Mouse (Mus musculus) spleen, embryonic (tissue): Measurements from ENCODE around the gene Abcb10.
"Not testable (repeated sequence)": the region's sequence is repeated elsewhere in the genome, so short reads cannot be mapped to it uniquely, and the experiment has no call there.

ENCODE experiments used
- CTCF ChIA-PET: fragments of 350-600 bp; sonication (Branson Sonifier 250); formaldehyde crosslinking; loops from one replicate; lab custom pipeline; 2022; lab: Charles Lee

Gene Abcb10

DNA sequence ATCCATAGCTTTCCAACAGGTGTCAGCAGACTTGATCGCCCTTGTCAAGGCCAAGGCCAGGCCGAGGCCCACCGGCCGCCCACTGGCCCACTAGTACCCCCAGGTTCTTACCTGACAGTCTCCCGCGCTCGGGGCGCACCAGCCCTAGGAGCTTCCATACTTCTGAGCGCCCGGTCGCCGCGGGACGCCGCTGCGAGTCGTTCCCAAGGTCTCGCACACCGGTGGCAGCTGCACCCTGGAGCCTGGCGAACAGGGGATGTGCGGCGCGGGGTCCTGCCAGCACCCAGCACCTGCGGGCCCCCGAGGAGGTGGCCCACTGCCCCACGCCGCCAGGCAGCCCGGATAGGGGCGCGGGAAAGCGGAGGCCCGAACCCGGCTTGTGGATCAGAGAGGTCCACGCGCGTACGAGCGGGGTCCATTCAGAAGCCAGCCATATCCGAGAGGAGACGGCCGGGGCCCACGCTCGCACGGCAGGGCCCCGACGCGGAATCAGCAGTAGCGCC is 580 bp downstream of the Abcb10 start:
- CTCF ChIA-PET: interaction anchor here (0.6 kb wide), 1 partner anchor 462 kb away, joined by 5 read pairs; no protein-coding TSS in a partner anchor

DNA sequence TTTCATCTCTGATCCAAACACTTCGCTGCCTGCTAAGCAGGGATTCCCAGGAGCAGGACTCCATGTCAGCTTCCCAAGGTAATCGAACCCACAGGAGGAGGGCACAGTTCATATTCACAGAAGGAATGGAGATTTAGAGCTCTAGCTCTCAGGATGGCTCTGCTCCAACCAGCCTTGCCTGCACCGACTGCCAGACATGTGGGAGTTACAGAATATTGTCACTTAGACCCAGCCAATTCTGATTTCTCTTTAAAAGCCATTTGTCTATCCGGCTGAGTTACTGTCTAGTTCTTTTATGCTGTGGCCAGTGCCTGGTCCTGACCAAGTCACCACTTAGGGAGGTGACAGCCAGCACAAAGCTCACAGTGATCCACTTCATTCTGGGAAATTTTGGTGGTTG is 1.2 kb downstream of the Abcb10 start:
- CTCF ChIA-PET: interaction anchor here (0.6 kb wide), 1 partner anchor 310 kb away, joined by 3 read pairs; no protein-coding TSS in a partner anchor

DNA sequence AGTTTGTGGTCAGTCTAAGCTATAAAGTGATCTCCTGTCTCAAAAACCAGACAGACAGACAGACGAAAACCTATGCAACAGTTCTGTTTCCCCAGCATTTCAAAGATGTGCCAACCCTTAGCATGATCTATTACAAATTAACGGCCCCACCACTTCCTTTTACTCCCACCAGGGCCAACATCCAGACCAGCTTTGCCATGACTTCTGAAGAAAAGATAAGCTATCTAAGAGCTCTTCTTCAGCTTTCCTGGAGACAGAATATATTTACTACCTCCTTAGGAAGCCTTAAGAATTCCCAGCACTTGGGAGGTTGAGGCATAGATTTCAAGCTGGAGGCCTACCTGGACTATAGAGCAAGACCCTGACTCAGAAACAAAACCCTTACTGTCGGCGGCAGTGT is 2.7 kb downstream of the Abcb10 start:
- CTCF ChIA-PET: no interaction called here

DNA sequence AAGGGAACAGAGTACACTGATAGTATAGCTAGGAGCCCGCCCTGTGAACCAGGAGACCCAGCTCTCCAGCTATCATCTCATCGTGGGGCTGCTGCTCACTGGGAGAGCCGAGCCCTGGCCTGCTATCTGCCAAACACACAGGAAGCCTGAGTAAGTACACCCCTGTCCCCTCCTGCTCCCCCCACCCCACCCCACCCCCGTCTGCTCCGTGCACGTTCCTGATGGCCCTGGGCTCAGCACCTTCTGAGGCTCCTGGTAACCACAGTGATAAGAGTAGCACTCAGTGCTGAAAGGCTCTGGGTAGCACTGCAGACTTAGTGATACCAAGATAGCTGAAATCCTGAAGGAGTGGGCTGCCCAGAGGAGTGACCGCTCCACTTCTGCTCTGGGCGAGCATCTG is 4.0 kb downstream of the Abcb10 start:
- CTCF ChIA-PET: no interaction called here

DNA sequence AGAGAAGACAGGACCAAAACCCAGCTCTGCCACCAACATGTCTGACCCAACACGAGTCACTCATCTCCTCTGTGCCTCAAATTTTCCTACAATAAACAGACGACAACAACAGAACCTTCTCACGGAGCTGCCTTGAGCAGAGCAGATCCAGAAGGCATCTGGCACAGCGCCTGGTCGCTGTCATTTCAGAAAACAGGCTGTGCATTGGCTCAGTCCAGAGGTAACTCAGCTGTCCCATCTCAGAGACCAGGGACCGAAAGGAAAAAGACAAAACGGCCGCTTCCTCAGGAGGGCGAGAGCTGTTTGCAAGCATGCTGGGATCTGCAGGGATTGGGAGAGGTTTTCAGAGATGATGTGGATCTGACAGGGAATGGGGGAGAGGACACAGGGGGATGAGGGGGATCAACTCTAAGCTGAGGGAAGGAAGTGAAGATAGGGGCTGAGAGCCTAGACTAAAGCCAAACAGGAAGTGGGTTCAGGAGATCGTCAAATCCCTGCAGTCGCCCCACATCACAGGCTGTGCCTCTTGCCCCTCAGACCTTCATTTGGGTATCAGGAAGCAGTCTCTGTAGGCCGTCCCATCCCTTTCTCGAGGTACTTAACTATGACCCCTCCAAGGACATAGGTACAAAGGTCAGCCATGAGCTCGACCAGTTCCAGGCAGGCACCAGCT is 4.6 kb downstream of the Abcb10 start:
- CTCF ChIA-PET: no interaction called here

DNA sequence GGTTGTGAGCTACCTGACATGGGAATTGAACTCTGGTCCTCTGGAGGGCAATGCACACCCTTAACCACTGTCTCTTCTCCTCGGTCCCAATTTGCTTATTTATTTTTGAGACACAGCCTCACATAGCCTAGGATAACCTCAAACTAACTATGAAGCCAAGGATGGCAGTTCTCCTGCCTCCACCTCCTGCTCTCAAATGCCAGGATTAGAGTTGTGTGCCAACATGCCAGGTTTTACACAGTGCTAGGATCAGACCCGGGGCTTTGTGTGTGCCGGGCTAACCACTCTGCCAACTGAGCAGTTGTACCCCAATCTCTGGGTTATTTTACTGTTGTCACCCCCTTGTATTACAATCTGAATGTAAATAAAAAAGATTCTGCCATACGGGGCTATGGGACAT is 5.4 kb downstream of the Abcb10 start:
- CTCF ChIA-PET: no interaction called here

DNA sequence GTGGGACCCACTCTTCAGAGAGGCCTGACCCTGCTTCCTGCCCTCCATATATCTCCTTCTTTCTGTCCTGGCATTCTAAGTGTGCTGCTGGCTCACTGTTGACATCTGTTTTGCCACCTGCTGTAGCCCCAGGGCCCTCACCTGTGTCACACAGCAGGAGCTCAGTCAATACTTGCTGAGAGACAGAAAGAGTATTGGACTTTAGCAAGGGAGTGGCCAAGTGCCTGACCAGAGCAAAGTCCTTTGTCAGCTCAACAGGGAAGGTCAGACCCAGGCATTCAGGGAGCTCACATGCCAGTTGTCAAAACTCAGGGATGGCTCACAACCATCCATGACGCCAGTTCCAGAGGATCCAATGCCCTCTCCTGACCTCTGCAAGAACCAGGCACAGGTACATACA is 9.4 kb downstream of the Abcb10 start:
- CTCF ChIA-PET: interaction anchor here (0.6 kb wide), 1 partner anchor 9 kb away, joined by 3 read pairs; no protein-coding TSS in a partner anchor

DNA sequence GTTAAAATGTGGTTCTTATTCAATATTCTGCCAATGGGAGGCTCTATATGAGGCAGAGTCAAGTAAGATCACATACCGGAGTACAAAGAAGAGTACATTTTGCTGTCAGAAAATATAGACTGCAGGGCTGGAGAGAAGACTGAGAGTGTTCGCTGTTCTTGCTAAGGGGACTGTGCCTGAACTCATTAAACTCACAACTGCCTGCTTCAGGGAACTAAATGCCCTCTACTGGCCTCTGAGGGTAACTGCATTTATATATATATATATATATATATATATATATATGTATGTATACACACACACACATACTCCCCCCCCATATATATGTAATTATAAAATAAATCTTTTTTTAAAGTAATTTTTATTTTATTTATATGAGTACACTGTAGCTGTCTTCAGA is 16.0 kb downstream of the Abcb10 start:
- CTCF ChIA-PET: interaction anchor here (1.6 kb wide), 1 partner anchor 13 kb away, joined by 5 read pairs; no protein-coding TSS in a partner anchor

DNA sequence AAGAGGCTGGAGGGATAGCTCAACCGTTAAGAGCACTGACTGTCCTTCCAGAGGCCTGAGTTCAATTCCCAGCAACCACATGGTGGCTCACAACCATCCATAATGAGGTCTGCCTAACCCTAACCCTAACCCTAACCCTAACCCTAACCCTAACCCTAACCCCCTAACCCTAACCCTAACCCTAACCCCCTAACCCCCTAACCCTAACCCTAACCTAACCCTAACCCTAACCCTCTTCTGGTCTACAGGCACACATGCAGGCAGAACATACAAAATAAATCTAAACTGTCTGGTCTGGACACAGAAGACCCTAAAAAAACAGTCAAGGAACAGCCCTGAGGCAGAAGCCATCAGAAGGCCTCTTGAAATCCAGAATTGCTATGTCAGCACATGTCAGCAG is 21.6 kb downstream of the Abcb10 start:
- CTCF ChIA-PET: no interaction called here

DNA sequence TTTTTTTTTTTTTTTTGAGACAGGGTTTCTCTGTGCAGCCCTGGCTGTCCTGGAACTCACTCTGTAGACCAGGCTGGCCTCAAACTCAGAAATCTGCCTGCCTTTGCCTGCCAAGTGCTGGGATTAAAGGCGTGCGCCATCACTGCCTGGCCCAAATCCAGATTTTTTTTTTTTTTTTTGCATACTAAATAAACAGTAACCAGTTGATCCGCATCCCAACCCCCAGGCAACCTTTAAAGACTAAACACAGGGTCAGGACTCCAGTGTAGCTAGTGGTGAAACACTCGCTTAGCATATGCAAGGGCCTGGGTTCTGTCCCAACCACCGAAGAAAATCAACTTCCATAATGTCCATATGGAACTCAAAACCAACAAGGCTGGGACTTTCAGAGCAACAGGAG is 22.4 kb downstream of the Abcb10 start:
- CTCF ChIA-PET: not testable (repeated sequence)

DNA sequence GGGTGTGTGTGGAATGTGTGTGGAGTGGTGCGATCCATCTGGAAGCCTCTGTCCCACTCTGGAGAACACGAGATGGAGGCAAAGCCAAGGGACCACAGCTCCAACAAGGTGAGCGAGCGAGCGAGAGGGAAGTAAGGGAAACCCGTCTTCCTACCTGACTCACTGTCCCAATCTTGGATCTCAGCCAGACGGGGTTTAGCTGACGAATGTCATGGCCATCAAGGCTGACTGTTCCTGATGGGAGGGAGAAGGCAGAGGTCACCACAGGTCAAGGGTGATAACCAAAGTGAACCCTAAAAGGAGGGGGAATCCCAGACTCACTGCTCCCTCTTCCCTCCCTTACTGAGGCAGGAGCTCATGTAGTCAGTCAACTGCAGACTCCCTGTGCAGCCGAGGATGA is 22.9 kb downstream of the Abcb10 start:
- CTCF ChIA-PET: no interaction called here

DNA sequence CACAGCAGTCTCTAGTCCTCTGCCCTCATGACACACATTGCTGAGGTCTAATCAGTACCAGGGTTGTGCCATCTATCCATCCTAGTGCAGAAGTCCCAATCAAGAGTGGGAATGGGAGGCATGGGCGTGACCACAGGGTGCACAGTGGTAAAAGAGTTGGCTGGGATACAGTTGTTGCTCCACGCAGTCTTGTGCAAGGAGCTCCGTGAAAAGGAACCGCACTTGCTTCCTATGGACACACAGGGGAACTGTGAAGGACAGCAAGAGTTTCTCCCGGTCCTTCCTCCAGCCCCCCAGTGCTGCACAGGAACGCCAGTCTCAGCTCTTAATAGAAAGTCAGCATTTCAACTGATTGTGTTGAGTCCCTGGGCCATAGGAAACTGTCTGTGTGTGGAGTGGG is 23.4 kb downstream of the Abcb10 start:
- CTCF ChIA-PET: no interaction called here

DNA sequence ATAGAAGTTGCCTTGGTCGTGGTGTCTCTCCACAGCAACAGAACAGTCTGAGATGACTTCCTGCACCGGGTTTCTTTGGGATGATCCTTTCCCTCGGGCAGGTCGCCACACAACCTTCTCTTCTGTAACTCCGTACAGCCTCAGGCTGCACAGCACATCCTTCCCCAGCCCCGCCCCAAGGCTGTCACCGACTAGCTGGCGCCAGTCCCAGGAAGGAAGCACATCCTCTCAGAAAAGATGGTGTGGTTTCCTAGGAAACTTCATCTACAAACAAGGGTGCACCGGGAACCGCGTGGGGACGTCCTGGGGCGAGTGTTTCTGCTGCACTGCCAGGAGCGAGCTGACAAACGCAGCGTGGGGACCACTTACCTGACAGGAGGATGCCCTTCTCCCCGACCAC is 24.8 kb downstream of the Abcb10 start:
- CTCF ChIA-PET: no interaction called here

DNA sequence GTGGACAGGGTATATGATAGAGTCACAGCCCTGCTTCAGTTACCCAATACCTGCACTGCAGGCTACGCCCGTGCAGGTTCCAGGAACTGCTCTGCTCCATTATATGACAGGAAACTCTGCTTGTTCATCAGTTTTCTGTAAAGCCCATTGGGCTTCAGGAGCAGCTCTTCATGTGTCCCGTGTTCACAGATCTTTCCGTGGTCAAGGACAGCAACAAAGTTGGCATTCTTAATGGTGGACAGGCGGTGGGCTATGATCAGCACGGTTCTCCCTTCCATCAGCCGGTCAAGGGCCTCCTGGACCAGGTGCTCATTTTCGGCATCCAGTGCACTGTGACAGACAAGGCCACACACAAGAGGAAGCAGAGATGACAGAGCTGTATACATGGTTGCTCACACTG is 28.7 kb downstream of the Abcb10 start:
- CTCF ChIA-PET: no interaction called here

DNA sequence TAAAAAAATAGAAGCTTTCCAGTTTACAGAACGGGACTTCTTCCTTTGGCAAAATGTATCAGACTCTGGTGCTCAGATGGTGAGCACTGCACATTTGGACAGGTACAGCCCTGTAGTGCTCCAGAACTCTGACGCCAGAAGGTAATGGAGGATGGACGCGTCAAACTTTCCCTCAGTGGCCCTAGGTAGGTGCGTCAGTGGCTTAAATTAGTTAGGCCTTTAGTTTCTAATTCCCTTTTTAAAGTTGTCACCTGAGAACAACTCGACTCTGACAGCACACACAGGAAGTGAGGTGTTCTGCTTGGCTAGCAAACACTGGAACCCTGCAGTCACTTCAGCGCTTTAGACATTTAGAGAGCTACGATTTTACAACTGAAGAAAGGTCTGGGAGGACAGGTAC is 29.2 kb downstream of the Abcb10 start:
- CTCF ChIA-PET: interaction anchor here (1.0 kb wide), 1 partner anchor 14 kb away, joined by 5 read pairs; no protein-coding TSS in a partner anchor

DNA sequence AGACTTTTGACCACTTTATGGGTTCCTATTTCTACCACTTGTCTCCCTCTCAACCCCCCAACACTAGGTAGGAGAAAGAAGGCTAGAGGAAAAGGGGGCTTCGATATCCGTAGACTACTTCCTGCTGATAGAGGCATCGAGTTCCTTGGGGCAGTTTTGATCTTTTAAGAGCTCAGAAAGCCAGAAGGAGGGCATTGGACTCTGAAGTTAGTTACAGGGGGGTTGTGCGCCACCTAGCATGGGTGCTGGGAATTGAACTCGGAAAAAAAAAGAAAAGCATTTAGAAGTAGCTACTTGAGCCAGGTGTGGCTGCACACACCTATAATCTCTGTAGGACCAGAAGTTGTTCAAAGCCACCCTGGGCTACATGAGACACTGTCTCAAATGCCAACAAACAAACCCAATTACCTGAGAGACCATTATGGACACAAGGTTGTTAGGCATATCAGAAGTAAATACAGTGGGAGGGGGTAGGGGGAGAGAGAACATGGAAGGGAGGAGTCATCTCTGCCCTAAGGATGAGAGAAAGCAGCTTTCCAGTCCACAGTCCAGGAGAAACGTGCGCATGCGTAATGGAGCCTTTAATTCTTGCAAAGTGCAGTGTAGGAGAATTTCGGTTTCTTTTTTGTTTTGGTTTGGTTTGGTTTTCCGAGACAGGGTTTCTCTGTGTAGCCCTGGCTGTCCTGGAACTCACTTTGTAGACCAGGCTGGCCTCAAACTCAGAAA is 32.7 kb downstream of the Abcb10 start:
- CTCF ChIA-PET: interaction anchor here (0.8 to 1.1 kb wide), 3 partner anchors 17 to 26 kb away, joined by 3 to 4 read pairs (median 3); no protein-coding TSS in a partner anchor

DNA sequence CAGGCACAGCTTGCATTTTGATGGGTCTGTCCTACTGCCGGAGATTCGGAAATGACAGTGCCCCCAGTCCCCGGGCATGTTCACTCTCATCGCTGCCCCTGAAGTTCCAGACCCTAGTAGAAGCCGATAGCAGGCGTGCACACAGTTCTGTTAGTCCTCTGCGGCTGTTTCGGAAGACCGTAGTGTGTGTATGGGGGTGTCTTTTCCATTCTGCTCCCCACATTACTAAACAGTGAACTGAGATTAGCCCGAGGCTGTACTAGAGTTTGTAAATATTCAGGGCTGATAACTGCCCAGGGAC is 33.3 kb downstream of the Abcb10 start:
- CTCF ChIA-PET: interaction anchor here (1.0 kb wide), 1 partner anchor 25 kb away, joined by 3 read pairs; no protein-coding TSS in a partner anchor

DNA sequence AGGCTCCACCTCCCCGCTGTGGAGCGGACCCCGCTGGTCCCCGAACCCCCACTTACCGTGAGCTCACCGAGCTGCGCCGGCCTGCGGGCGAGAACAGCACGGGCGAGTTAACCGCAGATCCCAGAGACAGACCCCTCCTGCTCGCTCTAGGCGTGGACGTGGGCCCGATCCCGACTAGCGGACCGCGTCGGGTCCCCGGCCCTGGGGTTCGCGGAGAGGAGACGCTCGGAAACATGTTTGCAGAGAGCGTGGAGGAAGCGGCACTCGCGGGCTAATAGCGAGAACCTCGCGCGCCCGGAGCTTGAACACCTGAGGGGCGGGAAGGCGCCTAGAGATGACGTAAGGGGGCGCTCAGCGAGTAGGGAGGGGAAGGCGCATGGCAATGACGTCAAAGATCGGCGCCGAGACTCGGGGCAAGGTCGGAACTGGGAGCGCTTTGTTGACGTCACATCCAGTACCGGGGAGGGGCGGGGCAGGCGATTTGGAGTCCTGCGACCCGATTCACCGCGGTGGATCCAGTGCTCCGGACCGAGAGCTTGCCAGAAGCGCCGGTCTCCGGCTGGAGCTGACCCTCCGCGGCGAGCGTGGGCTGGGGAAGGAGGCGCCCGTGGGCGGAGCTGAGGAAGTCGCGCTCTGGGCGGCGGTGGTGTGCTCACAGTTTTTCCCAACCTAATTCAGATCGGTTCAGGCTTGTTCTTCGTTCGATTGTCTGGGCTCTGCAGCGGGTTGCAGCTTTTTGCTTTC is 33.8 kb downstream of the Abcb10 start, which contains the start of gene Nup133:
TSS of gene Nup133 (minus strand) at position 324 of the 744 bp plus-strand sequence.
- CTCF ChIA-PET: no interaction called here

DNA sequence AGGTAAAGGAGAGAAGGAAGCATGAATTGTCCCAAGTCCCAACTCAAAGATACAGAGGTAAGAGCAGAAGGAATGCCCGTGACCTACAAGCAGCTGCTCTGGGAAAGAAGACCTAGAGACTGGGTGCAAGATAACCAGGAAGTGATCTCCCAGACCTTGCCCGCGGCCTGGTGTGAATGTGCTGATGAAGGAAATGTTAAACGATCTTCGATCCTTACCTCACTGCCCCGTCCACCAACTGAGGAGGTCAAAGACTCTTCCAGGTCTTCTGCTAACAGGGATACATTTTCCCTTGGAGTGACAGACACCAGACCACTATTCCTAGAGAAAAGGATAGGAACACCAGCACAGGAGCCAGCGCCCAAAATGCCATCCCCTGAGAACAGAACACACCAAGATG is 53.9 kb downstream of the Abcb10 start:
- CTCF ChIA-PET: no interaction called here

DNA sequence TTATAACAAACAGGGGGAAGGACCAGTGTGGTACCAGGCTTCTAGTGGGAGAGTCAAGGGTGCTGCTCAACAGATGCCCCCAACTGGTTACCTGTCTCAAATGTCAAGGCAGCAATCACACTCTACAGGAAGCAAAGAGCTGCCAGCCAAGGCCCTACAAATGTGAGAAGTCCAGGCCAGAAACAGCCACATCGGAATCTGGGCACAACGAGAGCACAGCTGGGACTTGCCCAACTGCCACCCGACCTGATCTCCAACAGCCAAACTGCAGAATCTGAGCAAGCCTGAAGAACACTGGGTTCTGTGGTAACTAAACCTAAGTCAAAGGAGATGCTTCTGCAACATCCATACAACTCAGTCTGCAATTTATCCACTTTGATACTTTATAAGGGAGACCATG is 57.3 kb downstream of the Abcb10 start:
- CTCF ChIA-PET: interaction anchor here (1.3 kb wide), 1 partner anchor 25 kb away, joined by 3 read pairs; no protein-coding TSS in a partner anchor

DNA sequence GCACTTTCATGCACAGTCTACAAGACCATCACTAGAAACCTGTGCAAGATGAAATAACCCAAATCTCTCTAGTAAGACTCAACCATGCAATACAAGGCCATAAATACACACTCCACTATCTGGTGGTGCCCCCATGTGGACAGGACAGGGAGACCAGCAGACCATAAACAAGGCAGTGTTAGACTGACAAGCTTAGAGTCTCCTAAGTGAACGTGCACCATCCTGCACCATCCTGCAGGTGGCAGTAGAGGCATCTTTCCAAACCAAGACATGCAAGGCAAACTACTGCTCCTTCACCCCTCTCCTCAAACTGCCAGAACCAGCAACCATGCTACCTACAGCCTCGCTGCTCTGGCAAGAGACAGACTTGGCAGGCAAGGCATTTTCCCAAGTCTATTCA is 58.2 kb downstream of the Abcb10 start:
- CTCF ChIA-PET: interaction anchor here (0.5 to 1.3 kb wide), 3 partner anchors 25 to 82 kb away, joined by 3 read pairs; no protein-coding TSS in a partner anchor

DNA sequence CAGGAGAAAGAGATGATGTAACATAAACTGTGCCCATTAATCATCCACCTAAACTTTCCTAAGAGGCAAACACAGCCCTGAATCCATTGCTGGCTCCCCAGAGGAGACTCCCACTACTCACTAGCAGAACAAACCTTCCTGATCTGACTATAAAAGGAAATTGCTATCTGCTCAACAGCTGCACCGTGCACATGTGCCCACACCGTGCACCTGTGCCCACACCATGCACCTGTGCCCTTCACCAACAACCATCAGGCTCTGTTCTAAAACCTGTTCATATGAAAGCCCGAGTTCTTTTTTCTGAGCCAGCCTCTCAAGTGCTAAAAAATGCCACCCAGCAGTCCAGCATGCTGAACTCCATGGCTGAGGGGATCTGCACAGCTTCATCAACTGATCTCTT is 68.3 kb downstream of the Abcb10 start:
- CTCF ChIA-PET: no interaction called here
